ENCODE assay signal across 9 mouse cellular contexts in genomic region chr6:124663424-124663795, GRCm38 (mm10). TPM values are rescaled to one million over a fixed set of nuclear protein-coding genes. Genes with fewer than 3 reads are reported as not detected.
A peak's percentile ranks its signal among the peaks of the same experiment; 100 is the strongest.
DNase-seq lines count a peak whose midpoint lies in the region; ATAC-seq and TF ChIP-seq lines count a peak whose summit lies in the region.
"Had no signal": no experiment of that assay in that cellular context is flagged by ENCODE, and none has a peak within 500 bp of the region (broad histone marks: within the 10 kb centered on the region; RNA-seq: fewer than 3 reads in every experiment).

No protein-coding gene starts in this region.

- TF ChIP-seq CTCF in bone marrow, adult 2 months (IDR thresholded peaks at IDR 0.05; ENCODE audit: control insufficient read depth, insufficient read depth, low read length): no peak

- H3K4me3 ChIP-seq in heart, embryonic 14.5 days (ENCODE audit: control insufficient read depth in 1 of 2, insufficient read depth in 1 of 2, low read depth in 1 of 2, low read length in 2 of 2): peak overlapping the region; percentile 69 to 94
- peak overlapping the region; percentile 94 for H3K4me3 ChIP-seq in bone marrow, adult 2 months (replicated peaks; ENCODE audit: control insufficient read depth, low read depth, low read length)
- peak overlapping the region; percentile 60 for H3K4me3 ChIP-seq in hindbrain, embryonic 13.5 days
- peak overlapping the region; percentile 64 for H3K4me3 ChIP-seq in midbrain, embryonic 12.5 days

- H3K4me1 ChIP-seq in heart, embryonic 14.5 days (ENCODE audit: control insufficient read depth in 2 of 2, insufficient read depth in 2 of 2, low read length in 2 of 2): peaks cover 0 to 7% of the 10 kb centered on the region in 2 experiments; a peak in 3 of 4 replicates
- no peaks in the 10 kb centered on the region for H3K4me1 ChIP-seq in bone marrow, adult 2 months (ENCODE audit: control insufficient read depth, insufficient read depth, low read length)
- peaks cover 10% of the 10 kb centered on the region for H3K4me1 ChIP-seq in hindbrain, embryonic 13.5 days (replicated peaks)
- peaks cover 5% of the 10 kb centered on the region for H3K4me1 ChIP-seq in midbrain, embryonic 12.5 days

- no peak for ATAC-seq in heart, embryonic 14.5 days (ENCODE audit: insufficient number of reproducible peaks, insufficient read depth, low FRiP score, low read depth)
- ATAC-seq in hindbrain, embryonic 13.5 days (ENCODE audit: low FRiP score): no peak; the same call in 1 of the 2 replicates
- ATAC-seq in midbrain, embryonic 12.5 days (ENCODE audit: low FRiP score, low read depth): no peak

- H3K27me3 ChIP-seq in heart, embryonic 14.5 days (ENCODE audit: control insufficient read depth, insufficient read depth, low read length): no peaks in the 10 kb centered on the region
- no peaks in the 10 kb centered on the region for H3K27me3 ChIP-seq in hindbrain, embryonic 13.5 days
- H3K27me3 ChIP-seq in midbrain, embryonic 12.5 days: no peaks in the 10 kb centered on the region

- peak overlapping the region; percentile 69 for H3K9ac ChIP-seq in heart, embryonic 14.5 days (ENCODE audit: low read length)
- peak overlapping the region; percentile 78 for H3K9ac ChIP-seq in hindbrain, embryonic 13.5 days
- H3K9ac ChIP-seq in midbrain, embryonic 12.5 days (replicated peaks): peak overlapping the region; percentile 60

- TF ChIP-seq POLR2A in bone marrow, adult 2 months (IDR thresholded peaks at IDR 0.05; ENCODE audit: borderline replicate concordance, control insufficient read depth, low read depth, low read length): no peak

- no peaks in the 10 kb centered on the region for H3K9me3 ChIP-seq in heart, embryonic 14.5 days (ENCODE audit: control insufficient read depth, low read length)
- H3K9me3 ChIP-seq in hindbrain, embryonic 13.5 days: no peaks in the 10 kb centered on the region
- no peaks in the 10 kb centered on the region for H3K9me3 ChIP-seq in midbrain, embryonic 12.5 days

- peak overlapping the region; percentile 77 for H3K4me2 ChIP-seq in heart, embryonic 14.5 days (ENCODE audit: low read length)
- H3K4me2 ChIP-seq in hindbrain, embryonic 13.5 days: peak overlapping the region; percentile 67
- H3K4me2 ChIP-seq in midbrain, embryonic 12.5 days (replicated peaks): peak overlapping the region; percentile 58

- H3K27ac ChIP-seq in heart, embryonic 14.5 days (replicated peaks in 1 of 2; ENCODE audit: control insufficient read depth in 1 of 2, insufficient read depth in 1 of 2, low read depth in 2 of 2, low read length in 2 of 2): peak overlapping the region; percentile 50 to 83; a peak in 3 of 4 replicates
- H3K27ac ChIP-seq in bone marrow, adult 2 months (ENCODE audit: control insufficient read depth, insufficient read depth, low read depth, low read length, poor library complexity): peak overlapping the region; percentile 81
- peak overlapping the region; percentile 85 for H3K27ac ChIP-seq in hindbrain, embryonic 13.5 days
- peak overlapping the region; percentile 70 for H3K27ac ChIP-seq in midbrain, embryonic 12.5 days (replicated peaks)

- DNase-seq in heart, adult 11 months: no peak
- DNase-seq in ovary, adult 18-20 months (ENCODE audit: low spot score): no peak
- no peak for DNase-seq in layer of hippocampus, postnatal 25 days (ENCODE audit: extremely low spot score in 1 of 2, low spot score in 1 of 2)
- DNase-seq in left cerebral cortex, adult 8-10 months (ENCODE audit: low spot score in 2 of 2): no peak

- H3K36me3 ChIP-seq in heart, embryonic 14.5 days (ENCODE audit: control insufficient read depth, insufficient read depth, low read length): no peaks in the 10 kb centered on the region; the same call in 1 of the 2 replicates
- no peaks in the 10 kb centered on the region for H3K36me3 ChIP-seq in hindbrain, embryonic 13.5 days
- H3K36me3 ChIP-seq in midbrain, embryonic 12.5 days: no peaks in the 10 kb centered on the region

- WGBS in heart, embryonic 14.5 days: 15% methylated on average over 13 of the region's 13 CpGs
- WGBS in bone marrow, adult 2 months: 7% methylated on average over 13 of the region's 13 CpGs
- WGBS in hindbrain, embryonic 13.5 days: 18% methylated on average over 13 of the region's 13 CpGs
- WGBS in midbrain, embryonic 12.5 days: 19% methylated on average over 13 of the region's 13 CpGs

RNA-seq across cellular contexts. Expression of gene Lpcat3, which starts 0.6 kb away (rescaled TPM):
- polyA plus RNA-seq in heart, embryonic 14.5 days (2014; fragmentation: Nextera tagmentation; extraction: Ambion mirVana): 45.0 and 47.7 TPM in 2 replicates
- 67.0 and 77.5 TPM in 2 replicates for polyA plus RNA-seq in bone marrow, adult 2 months (2011; ENCODE audit: insufficient read depth, insufficient read length, low replicate concordance, missing spikeins)
- 38.5 and 52.2 TPM in 2 replicates for polyA plus RNA-seq in hindbrain, embryonic 13.5 days (2015; fragmentation: Nextera tagmentation; extraction: Ambion mirVana)
- polyA plus RNA-seq in midbrain, embryonic 12.5 days (2016; fragmentation: Nextera tagmentation; extraction: Ambion mirVana): 37.5 and 37.9 TPM in 2 replicates
- total RNA-seq in layer of hippocampus, postnatal 25 days (2021): 10 to 100 TPM; 30.9 to 34.0 TPM
- 10 to 100 TPM; 22.6 to 34.6 (median 26.1) TPM for total RNA-seq in left cerebral cortex, adult 8-10 months (2022)

RNA-seq across cellular contexts. Expression of gene C1s2, which starts 27.5 kb away (rescaled TPM):
- polyA plus RNA-seq in heart, embryonic 14.5 days (2014; fragmentation: Nextera tagmentation; extraction: Ambion mirVana): not detected in 2 replicates
- polyA plus RNA-seq in bone marrow, adult 2 months (2011; ENCODE audit: insufficient read depth, insufficient read length, low replicate concordance, missing spikeins): not detected in 2 replicates
- 0.06 and 0.16 TPM in 2 replicates for polyA plus RNA-seq in hindbrain, embryonic 13.5 days (2015; fragmentation: Nextera tagmentation; extraction: Ambion mirVana)
- polyA plus RNA-seq in midbrain, embryonic 12.5 days (2016; fragmentation: Nextera tagmentation; extraction: Ambion mirVana): 0.21 TPM in 1 of 2 replicates, not detected in the other
- under 1 TPM in 1 of 2 experiments, not detected in 1; 0.25 TPM for total RNA-seq in layer of hippocampus, postnatal 25 days (2021)
- total RNA-seq in left cerebral cortex, adult 8-10 months (2022): under 1 TPM in 3 of 4 experiments, not detected in 1; 0.22 to 0.23 (median 0.23) TPM
- total RNA-seq: granulocyte monocyte progenitor cell, adult 5-6 weeks had no signal

RNA-seq across cellular contexts. Expression of gene Emg1, which starts 48.6 kb away (rescaled TPM):
- polyA plus RNA-seq in heart, embryonic 14.5 days (2014; fragmentation: Nextera tagmentation; extraction: Ambion mirVana): 114 and 117 TPM in 2 replicates
- polyA plus RNA-seq in bone marrow, adult 2 months (2011; ENCODE audit: insufficient read depth, insufficient read length, low replicate concordance, missing spikeins): 101 and 149 TPM in 2 replicates
- polyA plus RNA-seq in hindbrain, embryonic 13.5 days (2015; fragmentation: Nextera tagmentation; extraction: Ambion mirVana): 111 and 118 TPM in 2 replicates
- 161 and 170 TPM in 2 replicates for polyA plus RNA-seq in midbrain, embryonic 12.5 days (2016; fragmentation: Nextera tagmentation; extraction: Ambion mirVana)
- 10 to 100 TPM; 51.3 to 54.4 TPM for total RNA-seq in layer of hippocampus, postnatal 25 days (2021)
- total RNA-seq in left cerebral cortex, adult 8-10 months (2022): 10 to 100 TPM; 41.0 to 48.1 (median 43.4) TPM

RNA-seq across cellular contexts. Expression of gene Phb2, which starts 48.7 kb away (rescaled TPM):
- polyA plus RNA-seq in heart, embryonic 14.5 days (2014; fragmentation: Nextera tagmentation; extraction: Ambion mirVana): 295 and 326 TPM in 2 replicates
- polyA plus RNA-seq in bone marrow, adult 2 months (2011; ENCODE audit: insufficient read depth, insufficient read length, low replicate concordance, missing spikeins): 143 and 213 TPM in 2 replicates
- 254 and 257 TPM in 2 replicates for polyA plus RNA-seq in hindbrain, embryonic 13.5 days (2015; fragmentation: Nextera tagmentation; extraction: Ambion mirVana)
- polyA plus RNA-seq in midbrain, embryonic 12.5 days (2016; fragmentation: Nextera tagmentation; extraction: Ambion mirVana): 308 and 315 TPM in 2 replicates
- 100 to 1,000 TPM; 120 to 124 TPM for total RNA-seq in layer of hippocampus, postnatal 25 days (2021)
- 100 to 1,000 TPM; 111 to 126 (median 116) TPM for total RNA-seq in left cerebral cortex, adult 8-10 months (2022)
